Mouse (Mus musculus) kidney, embryonic 15.5 days (tissue): Measurements from ENCODE around the gene Nkx2-5. TPM values are rescaled to one million over a fixed set of nuclear protein-coding genes. Genes with fewer than 3 reads are reported as not detected.

Source experiments
- ATAC-seq: fragments of 200-750 bp; cut with Nextera tagmentation; replicated peaks from 2 replicates; pipeline ENCODE4 v1.8.0; 2017; ENCODE audit warnings: moderate TSS enrichment; ENCODE audit not compliant: low FRiP score
- H3K27ac ChIP-seq: fragments of 300-500 bp; sonication (generic); 2 replicates; pipeline ENCODE4 v1.5.1; 2015; ENCODE audit warnings: mild to moderate bottlenecking, inconsistent platforms
- H3K27me3 ChIP-seq: fragments of 300-500 bp; sonication (generic); 2 replicates; pipeline ENCODE4 v1.6.1; 2015; ENCODE audit warnings: inconsistent platforms
- H3K36me3 ChIP-seq: fragments of 300-500 bp; sonication (generic); 2 replicates; pipeline ENCODE4 v1.6.1; 2015; ENCODE audit warnings: inconsistent platforms
- H3K4me1 ChIP-seq: fragments of 300-500 bp; sonication (generic); 2 replicates; pipeline ENCODE4 v1.6.1; 2015; ENCODE audit warnings: inconsistent platforms
- H3K4me2 ChIP-seq: fragments of 300-500 bp; sonication (generic); 2 replicates; pipeline ENCODE4 v1.6.1; 2015; ENCODE audit warnings: moderate library complexity, mild to moderate bottlenecking, inconsistent platforms
- H3K4me3 ChIP-seq: fragments of 300-500 bp; sonication (generic); replicated peaks from 2 replicates; pipeline ENCODE4 v1.5.1; 2015; ENCODE audit warnings: mild to moderate bottlenecking, inconsistent platforms
- H3K9ac ChIP-seq: fragments of 300-500 bp; sonication (generic); 2 replicates; pipeline ENCODE4 v1.6.1; 2015; ENCODE audit warnings: mild to moderate bottlenecking, inconsistent platforms
- H3K9me3 ChIP-seq: fragments of 300-500 bp; sonication (generic); replicated peaks from 2 replicates; pipeline ENCODE4 v1.6.1; 2016; ENCODE audit warnings: inconsistent platforms
- WGBS: fragments of 180-500 bp; shearing (Covaris S2); methylation state at CpG from one replicate; pipeline ENCODE4 v1.1.7; 2015; ENCODE audit warnings: mixed read lengths; 5-methylcytosine and 5-hydroxymethylcytosine counted together
- polyA plus RNA-seq: library from polyadenylated mRNA; unstranded; fragments of >200 nt; fragmentation: Nextera tagmentation; extraction: Ambion mirVana; gene quantifications from 2 replicates; pipeline ENCODE4 v1.2.1, GENCODE M21; 2015

Nkx2-5 gene
- polyA plus RNA-seq, 1 experiment from 2014 or later, result not detected

GRCm38 (mm10) chr17:26840922-26841731 lies 3.7 kb downstream of the Nkx2-5 start:
- ATAC-seq, result no peak
- no peak overlapping the region for H3K9ac ChIP-seq
- no peak overlapping the region for H3K27ac ChIP-seq
- H3K4me2 ChIP-seq, result peak overlapping the region; percentile 20; the same call in 1 of the 2 replicates
- H3K4me3 ChIP-seq, result peak overlapping the region; percentile 15
- no peaks in the 10 kb centered on the region for H3K9me3 ChIP-seq
- peaks cover 28% of the 10 kb centered on the region for H3K4me1 ChIP-seq
- no peaks in the 10 kb centered on the region for H3K36me3 ChIP-seq
- peaks cover 99% of the 10 kb centered on the region for H3K27me3 ChIP-seq
- WGBS, result under 1% methylated on average over 48 of the region's 48 CpGs

DNA sequence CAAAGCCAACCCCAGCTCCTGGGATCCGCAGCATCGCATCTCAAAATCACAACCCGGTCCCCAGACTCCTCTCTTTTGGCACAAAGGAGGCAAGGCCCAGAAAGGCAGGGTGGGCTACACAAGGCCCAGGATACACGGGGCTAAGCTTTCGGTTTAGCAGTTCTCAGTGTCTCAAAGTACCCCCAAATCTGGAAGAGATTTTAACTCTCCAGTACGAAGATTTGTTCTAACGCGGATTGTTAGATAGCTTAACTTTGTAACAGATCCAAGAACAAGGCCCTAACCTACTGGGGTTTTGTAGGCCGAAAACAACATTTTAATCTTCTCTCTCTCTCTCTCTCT lies 4.4 kb downstream of the Nkx2-5 start:
- WGBS, result 7% methylated on average over 9 of the region's 9 CpGs
- Histone ChIP-seq H3K27ac (no peak overlapping the region), H3K4me1 (peaks cover 28% of the 10 kb centered on the region), H3K27me3 (peaks cover 100% of the 10 kb centered on the region), H3K36me3 (no peaks in the 10 kb centered on the region), H3K9me3 (no peaks in the 10 kb centered on the region), H3K9ac (no peak overlapping the region), H3K4me3 (no peak overlapping the region), H3K4me2 (no peak overlapping the region)
- ATAC-seq, result no peak

DNA sequence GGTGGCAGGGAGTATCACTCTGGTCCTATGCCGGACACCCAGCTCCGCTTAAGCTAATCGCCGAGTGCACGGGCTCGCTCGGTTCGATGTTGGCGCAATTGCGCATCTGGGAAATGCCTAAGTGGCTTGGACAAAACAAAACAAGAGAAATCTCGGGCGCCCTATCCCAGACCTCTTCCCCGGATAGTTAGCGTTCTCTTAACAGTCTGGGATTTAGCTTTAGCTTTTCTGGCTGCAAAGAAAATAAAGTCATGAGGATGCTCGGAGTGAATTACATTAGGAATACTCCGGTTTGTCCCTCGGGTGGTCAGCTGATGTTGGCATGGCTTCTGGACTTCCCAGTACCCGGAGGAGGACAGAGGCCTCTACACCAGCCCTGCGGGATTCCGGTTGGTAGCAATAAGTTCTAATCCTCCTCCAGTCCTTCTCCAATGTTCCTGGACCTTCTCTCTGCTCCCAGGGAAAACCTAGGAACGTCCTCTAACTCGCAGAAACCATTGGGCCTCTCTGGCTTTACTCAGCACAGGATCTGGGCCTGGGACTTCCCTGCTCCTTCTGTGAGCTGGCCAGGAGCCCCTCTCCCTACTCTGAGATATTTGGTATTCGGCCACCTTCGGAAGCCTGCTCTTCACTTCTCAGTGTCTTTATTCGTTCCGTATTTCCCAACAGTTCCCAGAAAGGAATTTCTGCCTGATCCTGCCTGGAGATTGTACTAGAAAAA lies 4.9 kb downstream of the Nkx2-5 start:
- Histone ChIP-seq H3K4me1 (peaks cover 28% of the 10 kb centered on the region), H3K27me3 (peaks cover 100% of the 10 kb centered on the region), H3K4me2 (peak overlapping the region; percentile 36), H3K4me3 (peak overlapping the region; percentile 24), H3K27ac (no peak overlapping the region), H3K36me3 (no peaks in the 10 kb centered on the region), H3K9me3 (no peaks in the 10 kb centered on the region), H3K9ac (no peak overlapping the region)
- no peak for ATAC-seq
- 1% methylated on average over 26 of the region's 26 CpGs for WGBS

DNA sequence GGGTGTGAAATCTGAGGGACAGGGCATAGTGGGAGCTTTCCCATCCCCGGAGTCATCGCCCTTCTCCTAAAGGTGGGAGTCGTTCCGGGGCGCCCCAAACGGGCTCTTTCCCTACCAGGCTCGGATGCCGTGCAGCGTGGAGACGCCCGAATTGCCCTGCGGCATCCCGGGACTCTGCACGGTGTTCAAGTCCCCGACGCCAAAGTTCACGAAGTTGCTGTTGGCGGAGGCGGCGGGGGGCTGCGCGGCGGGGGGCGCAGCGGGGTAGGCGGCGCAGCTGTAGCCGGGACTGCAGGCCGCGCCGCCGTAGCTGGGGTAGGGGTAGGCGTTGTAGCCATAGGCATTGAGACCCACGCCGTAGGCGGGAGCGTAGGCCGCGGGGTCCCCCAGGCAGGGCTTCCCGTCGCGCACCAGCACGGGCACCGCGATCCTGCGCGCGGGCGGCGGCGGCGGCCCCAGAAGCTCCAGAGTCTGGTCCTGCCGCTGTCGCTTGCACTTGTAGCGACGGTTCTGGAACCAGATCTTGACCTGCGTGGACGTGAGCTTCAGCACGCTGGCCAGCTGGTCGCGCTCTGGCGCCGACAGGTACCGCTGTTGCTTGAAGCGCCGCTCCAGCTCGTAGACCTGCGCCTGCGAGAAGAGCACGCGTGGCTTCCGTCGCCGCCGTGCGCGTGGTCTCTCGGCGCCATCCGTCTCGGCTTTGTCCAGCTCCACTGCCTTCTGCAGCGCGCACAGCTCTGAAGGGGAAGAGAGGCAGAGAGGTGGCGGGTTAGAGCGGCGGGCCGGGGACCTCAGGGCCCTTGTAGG lies 5.7 kb downstream of the Nkx2-5 start:
- peaks cover 20% of the 10 kb centered on the region for H3K4me1 ChIP-seq
- peak overlapping the region; percentile 24 for H3K4me3 ChIP-seq
- H3K36me3 ChIP-seq, result no peaks in the 10 kb centered on the region
- WGBS, result under 1% methylated on average over 85 of the region's 87 CpGs
- H3K4me2 ChIP-seq, result peak overlapping the region; percentile 36
- no peak overlapping the region for H3K9ac ChIP-seq
- ATAC-seq, result no peak
- no peak overlapping the region for H3K27ac ChIP-seq
- no peaks in the 10 kb centered on the region for H3K9me3 ChIP-seq
- peaks cover 100% of the 10 kb centered on the region for H3K27me3 ChIP-seq

DNA sequence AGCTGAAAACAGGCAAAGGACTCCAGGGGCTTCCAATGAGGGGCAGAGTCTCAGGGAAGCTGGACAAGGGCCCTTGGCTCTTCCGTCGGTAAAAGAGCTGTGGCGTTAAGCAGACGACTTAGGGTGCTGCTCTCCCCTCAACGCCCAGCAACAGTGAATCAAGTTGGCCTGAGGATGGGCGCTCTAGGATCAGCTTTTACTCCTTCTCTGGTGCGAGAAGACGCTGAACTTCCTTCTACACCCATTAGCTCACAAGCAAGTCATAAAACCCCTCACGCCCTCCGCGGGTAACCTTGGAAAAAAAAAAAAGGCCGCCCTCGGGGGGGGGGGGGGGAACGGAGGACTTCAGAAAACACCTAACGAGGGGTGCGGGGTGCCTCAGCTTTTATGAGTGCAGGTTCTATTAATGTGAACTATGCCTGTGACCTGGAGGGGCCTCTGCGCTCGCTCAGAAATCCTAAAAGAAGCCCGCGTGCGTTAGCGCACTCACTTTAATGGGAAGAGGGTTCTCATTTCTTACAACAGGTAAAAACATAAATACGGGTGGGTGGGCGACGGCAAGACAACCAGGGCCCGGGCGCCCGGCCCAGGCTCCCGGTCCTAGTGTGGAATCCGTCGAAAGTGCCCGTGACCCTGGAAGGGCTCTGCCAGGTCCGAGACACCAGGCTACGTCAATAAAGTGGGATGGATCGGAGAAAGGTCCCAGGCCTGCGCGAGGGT lies 6.5 kb downstream of the Nkx2-5 start:
- no peaks in the 10 kb centered on the region for H3K36me3 ChIP-seq
- peaks cover 100% of the 10 kb centered on the region for H3K27me3 ChIP-seq
- no peak overlapping the region for H3K4me3 ChIP-seq
- H3K27ac ChIP-seq, result no peak overlapping the region
- WGBS, result under 1% methylated on average over 36 of the region's 37 CpGs
- peaks cover 20% of the 10 kb centered on the region for H3K4me1 ChIP-seq
- no peak for ATAC-seq
- no peak overlapping the region for H3K9ac ChIP-seq
- no peaks in the 10 kb centered on the region for H3K9me3 ChIP-seq
- no peak overlapping the region for H3K4me2 ChIP-seq

DNA sequence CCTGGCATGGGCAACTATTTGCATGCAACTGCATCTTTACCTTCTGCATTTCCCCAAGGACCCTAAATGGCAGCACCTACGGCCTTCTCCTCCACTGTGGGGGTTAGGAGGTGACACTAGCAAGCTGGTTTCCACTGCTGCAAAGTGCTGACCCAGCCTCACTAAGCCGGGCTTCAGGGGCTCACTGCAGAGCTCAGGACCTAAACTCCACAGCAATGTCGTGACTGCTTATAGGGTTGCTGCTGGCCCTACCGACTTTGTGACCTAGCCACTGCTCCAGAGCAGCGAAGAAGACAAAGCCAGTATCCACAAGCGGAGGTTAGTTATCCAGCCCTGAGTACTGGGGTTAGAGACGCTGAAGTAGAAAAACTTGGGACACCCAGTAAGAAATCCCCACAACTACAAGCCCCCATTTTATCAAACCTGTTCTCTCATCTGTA lies 7.2 kb downstream of the Nkx2-5 start:
- WGBS, result 3% methylated on average over 7 of the region's 7 CpGs

DNA sequence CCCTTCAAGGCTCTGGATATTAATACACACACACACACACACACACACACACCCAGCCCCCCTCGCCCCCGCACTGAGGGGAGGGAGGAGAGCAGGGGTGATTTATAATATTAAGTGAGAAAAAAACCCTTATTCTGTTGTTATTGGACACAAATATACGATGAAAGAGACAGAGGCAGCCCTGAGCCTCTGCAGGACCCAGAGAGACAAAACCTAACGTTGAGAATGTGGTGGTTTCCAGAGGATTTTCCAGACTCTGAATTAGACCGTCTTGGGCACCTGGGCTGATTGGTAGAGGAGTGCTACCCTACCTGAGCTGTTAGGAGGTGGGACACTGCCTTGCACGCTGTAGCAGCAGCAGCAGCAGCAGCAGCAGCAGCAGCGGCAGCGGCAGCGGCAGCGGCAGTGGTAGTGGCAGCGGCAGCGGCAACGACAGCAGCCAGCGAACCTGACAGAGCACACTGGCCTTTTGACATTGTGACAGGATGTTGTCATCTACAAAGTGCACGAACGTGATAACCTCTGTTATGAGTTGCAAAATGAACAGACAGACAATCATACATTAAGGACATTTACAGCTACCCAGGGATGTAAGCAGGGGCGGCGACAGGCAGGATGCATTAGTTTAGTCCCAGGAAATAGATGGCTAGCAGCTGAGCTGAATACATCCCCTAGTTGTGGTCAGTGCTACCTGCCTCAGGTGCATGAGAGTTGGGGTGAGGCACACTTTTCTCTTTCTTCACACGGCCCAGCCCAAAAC lies 7.8 kb downstream of the Nkx2-5 start:
- no peaks in the 10 kb centered on the region for H3K36me3 ChIP-seq
- peaks cover 92% of the 10 kb centered on the region for H3K27me3 ChIP-seq
- peaks cover 20% of the 10 kb centered on the region for H3K4me1 ChIP-seq
- 3% methylated on average over 19 of the region's 19 CpGs for WGBS
- H3K27ac ChIP-seq, result no peak overlapping the region
- no peak overlapping the region for H3K4me3 ChIP-seq
- H3K9me3 ChIP-seq, result no peaks in the 10 kb centered on the region
- no peak overlapping the region for H3K4me2 ChIP-seq
- H3K9ac ChIP-seq, result no peak overlapping the region
- ATAC-seq, result no peak

More for the DNA sequence above, 7.2 kb downstream of the Nkx2-5 start:
- peaks cover 94% of the 10 kb centered on the region for H3K27me3 ChIP-seq
- peaks cover 20% of the 10 kb centered on the region for H3K4me1 ChIP-seq
- H3K36me3 ChIP-seq, result no peaks in the 10 kb centered on the region
- no peak overlapping the region for H3K9ac ChIP-seq
- H3K27ac ChIP-seq, result no peak overlapping the region
- H3K4me2 ChIP-seq, result no peak overlapping the region
- no peak overlapping the region for H3K4me3 ChIP-seq
- H3K9me3 ChIP-seq, result no peaks in the 10 kb centered on the region
- no peak for ATAC-seq

DNA sequence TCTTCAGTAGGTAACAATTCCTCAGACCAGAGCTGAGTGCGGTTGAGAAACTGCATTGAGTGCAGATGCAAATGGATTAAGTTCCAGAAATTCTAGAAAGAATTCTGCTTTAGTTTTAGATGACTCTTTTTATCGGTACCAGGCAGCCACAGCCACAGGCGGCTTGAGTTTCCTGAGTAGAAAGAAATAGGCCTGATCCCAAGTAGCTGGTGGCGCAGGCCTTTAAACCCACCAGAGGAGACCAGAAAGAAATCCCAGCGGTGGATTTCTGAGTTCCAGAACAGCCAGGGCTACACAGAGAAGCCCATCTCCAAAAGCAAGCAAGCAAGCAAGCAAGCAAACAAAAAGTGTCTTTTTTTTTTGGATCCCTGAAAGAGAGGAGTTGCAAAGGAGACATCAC lies 8.4 kb downstream of the Nkx2-5 start:
- peaks cover 19% of the 10 kb centered on the region for H3K4me1 ChIP-seq
- no peaks in the 10 kb centered on the region for H3K9me3 ChIP-seq
- peaks cover 89% of the 10 kb centered on the region for H3K27me3 ChIP-seq
- no peak overlapping the region for H3K9ac ChIP-seq
- 20% methylated on average over 5 of the region's 5 CpGs for WGBS
- no peak overlapping the region for H3K27ac ChIP-seq
- H3K36me3 ChIP-seq, result no peaks in the 10 kb centered on the region
- H3K4me3 ChIP-seq, result no peak overlapping the region
- ATAC-seq, result no peak
- H3K4me2 ChIP-seq, result no peak overlapping the region

GRCm38 (mm10) chr17:26835956-26836355 lies 8.9 kb downstream of the Nkx2-5 start:
- Histone ChIP-seq H3K36me3 (no peaks in the 10 kb centered on the region), H3K4me1 (peaks cover 15% of the 10 kb centered on the region), H3K27me3 (peaks cover 85% of the 10 kb centered on the region), H3K9me3 (no peaks in the 10 kb centered on the region), H3K27ac (no peak overlapping the region), H3K9ac (no peak overlapping the region), H3K4me2 (no peak overlapping the region), H3K4me3 (no peak overlapping the region)
- WGBS, result 9% methylated on average over 8 of the region's 8 CpGs
- ATAC-seq, result no peak

- 51% methylated on average over 9 of the region's 9 CpGs for WGBS
- ATAC-seq, result no peak
- H3K4me1 ChIP-seq, result peaks cover 14% of the 10 kb centered on the region
- peaks cover 78% of the 10 kb centered on the region for H3K27me3 ChIP-seq
- no peak overlapping the region for H3K9ac ChIP-seq
- no peak overlapping the region for H3K4me3 ChIP-seq
- H3K9me3 ChIP-seq, result no peaks in the 10 kb centered on the region
- no peak overlapping the region for H3K4me2 ChIP-seq
- no peak overlapping the region for H3K27ac ChIP-seq
- no peaks in the 10 kb centered on the region for H3K36me3 ChIP-seq
Measured at GRCm38 (mm10) chr17:26834966-26835755, 9.6 kb downstream of the Nkx2-5 start.
